Mouse (Mus musculus) stomach, postnatal 0 days (tissue): ENCODE data around the gene Gm572.

Experiments
- CTCF ChIP-seq: IDR thresholded peaks from 2 replicates; pipeline ENCODE4 v1.5.1; 2016; ENCODE audit warnings: antibody characterized with exemption, low read depth, mild to moderate bottlenecking, moderate library complexity
- EP300 ChIP-seq: optimal IDR thresholded peaks from 2 replicates; pipeline ENCODE3; 2016; ENCODE audit warnings: antibody characterized with exemption

DNA sequence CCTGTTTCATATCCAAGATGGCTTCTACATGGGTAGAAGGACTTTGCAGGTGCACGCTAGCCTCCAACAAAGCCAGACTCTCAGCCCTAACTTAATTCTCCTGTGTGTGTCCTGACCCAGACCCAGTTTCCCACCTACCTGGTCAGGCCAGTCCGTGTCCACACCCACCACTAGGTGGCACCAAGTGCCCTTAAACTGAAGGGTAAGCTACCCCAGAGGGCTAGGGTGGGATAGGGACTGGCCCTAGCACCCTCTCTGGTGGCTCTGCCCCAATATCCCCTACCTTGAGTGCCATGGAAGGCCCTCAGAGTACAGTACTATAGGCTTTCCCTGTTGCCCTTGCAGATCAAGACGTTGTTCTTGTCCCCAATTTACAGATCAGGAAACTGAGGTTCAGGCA is 61.6 kb downstream of the Gm572 start:
- TF ChIP-seq EP300 (no peak), CTCF (peak; percentile 83)
